Mouse (Mus musculus): ENCODE measurements around the gene Lbhd1. TPM values are rescaled to one million over a fixed set of nuclear protein-coding genes. Genes with fewer than 3 reads are reported as not detected.

Lbhd1 gene
- total and polyA plus RNA-seq, 2 experiments: 1.2 to 2.5 TPM

GRCm38 (mm10) chr19:8850402-8850901 is 33.1 kb upstream of the Lbhd1 start, which contains the start of gene Lrrn4cl:
Lrrn4cl (plus strand) TSS chr19:8850768.
- Histone ChIP-seq H3K4me1 (ENCODE audit: control insufficient read depth, insufficient read depth, low read length) (no peaks in the 10 kb centered on the region), H3K79me2 (ENCODE audit: control insufficient read depth, insufficient read depth, low read length) (no peaks in the 10 kb centered on the region), H3K27ac (replicated peaks; ENCODE audit: insufficient read depth, low read depth, low read length) (no peak within 1 kb of the TSS), H3K4me3 (ENCODE audit: insufficient read depth, low read depth, low read length) (no peak within 1 kb of the TSS), H3K36me3 (ENCODE audit: control insufficient read depth, insufficient read depth, low read length) (peaks cover 15% of the 10 kb centered on the region), H3K27me3 (ENCODE audit: control insufficient read depth, insufficient read depth, low read length) (no peaks in the 10 kb centered on the region), H3K9ac (ENCODE audit: low read depth, low read length) (no peak within 1 kb of the TSS)
- whole genome bisulfite sequencing: 40% methylated on average over 7 of the region's 7 CpGs
- no peak for DNase-seq (ENCODE audit: extremely low read depth, low read depth, low spot score)
- TF ChIP-seq CTCF (IDR thresholded peaks at IDR 0.05; ENCODE audit: low read depth, low read length) (no peak), POLR2A (IDR thresholded peaks at IDR 0.05; ENCODE audit: extremely low read depth, insufficient read depth, low read length) (no peak)

GRCm38 (mm10) chr19:8851639-8852038 is 31.9 kb upstream of the Lbhd1 start:
- Histone ChIP-seq H3K36me3 (ENCODE audit: control insufficient read depth, insufficient read depth, low read length) (peaks cover 7% of the 10 kb centered on the region; the same call in 1 of the 2 replicates), H3K79me2 (ENCODE audit: control insufficient read depth, insufficient read depth, low read length) (no peaks in the 10 kb centered on the region), H3K4me3 (ENCODE audit: insufficient read depth, low read depth, low read length) (no peak overlapping the region), H3K27me3 (ENCODE audit: control insufficient read depth, insufficient read depth, low read length) (no peaks in the 10 kb centered on the region), H3K27ac (replicated peaks; ENCODE audit: insufficient read depth, low read depth, low read length) (no peak overlapping the region), H3K9ac (ENCODE audit: low read depth, low read length) (no peak overlapping the region), H3K4me1 (ENCODE audit: control insufficient read depth, insufficient read depth, low read length) (no peaks in the 10 kb centered on the region)
- 17% methylated on average over 7 of the region's 7 CpGs for WGBS
- TF ChIP-seq CTCF (IDR thresholded peaks at IDR 0.05; ENCODE audit: low read depth, low read length) (peak; percentile 51), POLR2A (IDR thresholded peaks at IDR 0.05; ENCODE audit: extremely low read depth, insufficient read depth, low read length) (no peak)
- no peak for DNase-seq (ENCODE audit: extremely low read depth, low read depth, low spot score)

- Histone ChIP-seq H3K4me3 (ENCODE audit: insufficient read depth, low read depth, low read length) (no peak overlapping the region), H3K4me1 (ENCODE audit: control insufficient read depth, insufficient read depth, low read length) (no peaks in the 10 kb centered on the region), H3K79me2 (ENCODE audit: control insufficient read depth, insufficient read depth, low read length) (no peaks in the 10 kb centered on the region), H3K27ac (replicated peaks; ENCODE audit: insufficient read depth, low read depth, low read length) (no peak overlapping the region), H3K9ac (ENCODE audit: low read depth, low read length) (no peak overlapping the region), H3K27me3 (ENCODE audit: control insufficient read depth, insufficient read depth, low read length) (no peaks in the 10 kb centered on the region), H3K36me3 (ENCODE audit: control insufficient read depth, insufficient read depth, low read length) (peaks cover 3% of the 10 kb centered on the region; the same call in 1 of the 2 replicates)
- DNase-seq (ENCODE audit: extremely low read depth, low read depth, low spot score): no peak
- no peak for TF ChIP-seq CTCF (IDR thresholded peaks at IDR 0.05; ENCODE audit: low read depth, low read length)
- TF ChIP-seq POLR2A (IDR thresholded peaks at IDR 0.05; ENCODE audit: extremely low read depth, insufficient read depth, low read length): no peak
- WGBS: 69% methylated on average over 10 of the region's 10 CpGs
Observed at GRCm38 (mm10) chr19:8852236-8852928, 31.1 kb upstream of the Lbhd1 start.

GRCm38 (mm10) chr19:8853117-8853516 is 30.4 kb upstream of the Lbhd1 start:
- 85% methylated on average over 3 of the region's 3 CpGs for WGBS
- no peak overlapping the region for H3K9ac ChIP-seq (ENCODE audit: low read depth, low read length)
- TF ChIP-seq POLR2A (IDR thresholded peaks at IDR 0.05; ENCODE audit: extremely low read depth, insufficient read depth, low read length) (no peak), CTCF (IDR thresholded peaks at IDR 0.05; ENCODE audit: low read depth, low read length) (no peak)
- no peak overlapping the region for H3K27ac ChIP-seq (replicated peaks; ENCODE audit: insufficient read depth, low read depth, low read length)
- no peak for DNase-seq (ENCODE audit: extremely low read depth, low read depth, low spot score)
- H3K79me2 ChIP-seq (ENCODE audit: control insufficient read depth, insufficient read depth, low read length): no peaks in the 10 kb centered on the region
- peaks cover 3% of the 10 kb centered on the region; the same call in 1 of the 2 replicates for H3K36me3 ChIP-seq (ENCODE audit: control insufficient read depth, insufficient read depth, low read length)
- H3K4me3 ChIP-seq (ENCODE audit: insufficient read depth, low read depth, low read length): no peak overlapping the region
- H3K4me1 ChIP-seq (ENCODE audit: control insufficient read depth, insufficient read depth, low read length): no peaks in the 10 kb centered on the region
- no peaks in the 10 kb centered on the region for H3K27me3 ChIP-seq (ENCODE audit: control insufficient read depth, insufficient read depth, low read length)

- Histone ChIP-seq H3K4me3 (ENCODE audit: insufficient read depth, low read depth, low read length) (no peak overlapping the region), H3K9ac (ENCODE audit: low read depth, low read length) (no peak overlapping the region), H3K27me3 (ENCODE audit: control insufficient read depth, insufficient read depth, low read length) (no peaks in the 10 kb centered on the region), H3K27ac (replicated peaks; ENCODE audit: insufficient read depth, low read depth, low read length) (no peak overlapping the region), H3K79me2 (ENCODE audit: control insufficient read depth, insufficient read depth, low read length) (no peaks in the 10 kb centered on the region), H3K4me1 (ENCODE audit: control insufficient read depth, insufficient read depth, low read length) (no peaks in the 10 kb centered on the region), H3K36me3 (ENCODE audit: control insufficient read depth, insufficient read depth, low read length) (no peaks in the 10 kb centered on the region)
- TF ChIP-seq CTCF (IDR thresholded peaks at IDR 0.05; ENCODE audit: low read depth, low read length): peak; percentile 81
- TF ChIP-seq POLR2A (IDR thresholded peaks at IDR 0.05; ENCODE audit: extremely low read depth, insufficient read depth, low read length): no peak
- DNase-seq (ENCODE audit: extremely low read depth, low read depth, low spot score): peak; percentile 73
- WGBS: 26% methylated on average over 4 of the region's 4 CpGs
Observed at GRCm38 (mm10) chr19:8857689-8858088, 25.8 kb upstream of the Lbhd1 start.

- Histone ChIP-seq H3K27me3 (ENCODE audit: control insufficient read depth, insufficient read depth, low read length) (no peaks in the 10 kb centered on the region), H3K79me2 (ENCODE audit: control insufficient read depth, insufficient read depth, low read length) (no peaks in the 10 kb centered on the region), H3K9ac (ENCODE audit: low read depth, low read length) (no peak overlapping the region), H3K4me1 (ENCODE audit: control insufficient read depth, insufficient read depth, low read length) (no peaks in the 10 kb centered on the region), H3K27ac (replicated peaks; ENCODE audit: insufficient read depth, low read depth, low read length) (no peak overlapping the region), H3K36me3 (ENCODE audit: control insufficient read depth, insufficient read depth, low read length) (no peaks in the 10 kb centered on the region), H3K4me3 (ENCODE audit: insufficient read depth, low read depth, low read length) (no peak overlapping the region)
- TF ChIP-seq POLR2A (IDR thresholded peaks at IDR 0.05; ENCODE audit: extremely low read depth, insufficient read depth, low read length): no peak
- TF ChIP-seq CTCF (IDR thresholded peaks at IDR 0.05; ENCODE audit: low read depth, low read length): peak; percentile 41; the same call in 1 of the 2 replicates
- 16% methylated on average over 1 of the region's 1 CpGs for WGBS
- no peak for DNase-seq (ENCODE audit: extremely low read depth, low read depth, low spot score)
Observed at GRCm38 (mm10) chr19:8859018-8859417, 24.5 kb upstream of the Lbhd1 start.
